Mouse (Mus musculus) CD4-positive, CD25-positive, alpha-beta regulatory T cell, adult 4 months (primary cell): ENCODE results near the gene Trib2. TPM values are rescaled to one million over a fixed set of nuclear protein-coding genes. Genes with fewer than 3 reads are reported as not detected.

Source experiments
- ATAC-seq: one replicate; pipeline ENCODE4 v1.8.0; 2017
- polyA plus RNA-seq, 2 experiments: library from polyadenylated mRNA; unstranded; fragments of 100-300 nt; shearing (Covaris generic); gene quantifications; one replicate each; pipeline ENCODE4 v1.2.1; 2017

The Trib2 gene
- 10 to 100 TPM; 76.7 to 80.4 TPM for polyA plus RNA-seq

GRCm38 (mm10) chr12:15816740-15817178 lies at the start of gene Trib2:
Trib2 (minus strand) TSS chr12:15816922.
- ATAC-seq: peak; percentile 59

GRCm38 (mm10) chr12:15858005-15858404 lies 41.3 kb upstream of the Trib2 start:
- ATAC-seq: no peak

- no peak for ATAC-seq
Observed at GRCm38 (mm10) chr12:15855891-15856290, 39.2 kb upstream of the Trib2 start.

GRCm38 (mm10) chr12:15852781-15853180 lies 36.1 kb upstream of the Trib2 start:
- ATAC-seq: no peak

- no peak for ATAC-seq
Observed at GRCm38 (mm10) chr12:15852031-15852430, 35.3 kb upstream of the Trib2 start.

GRCm38 (mm10) chr12:15850441-15850895 lies 33.7 kb upstream of the Trib2 start:
- no peak for ATAC-seq

GRCm38 (mm10) chr12:15849861-15850294 lies 33.2 kb upstream of the Trib2 start:
- ATAC-seq: no peak

- ATAC-seq: no peak
Observed at GRCm38 (mm10) chr12:15848391-15848790, 31.7 kb upstream of the Trib2 start.

- ATAC-seq: no peak
Observed at GRCm38 (mm10) chr12:15844701-15845100, 28.0 kb upstream of the Trib2 start.

- no peak for ATAC-seq
Observed at GRCm38 (mm10) chr12:15840864-15841557, 24.3 kb upstream of the Trib2 start.

- ATAC-seq: no peak
Observed at GRCm38 (mm10) chr12:15838201-15838600, 21.5 kb upstream of the Trib2 start.

GRCm38 (mm10) chr12:15837566-15837965 lies 20.8 kb upstream of the Trib2 start:
- ATAC-seq: no peak

- ATAC-seq: peak; percentile 27
Observed at GRCm38 (mm10) chr12:15832674-15833052, 15.9 kb upstream of the Trib2 start.

- ATAC-seq: peak; percentile 75
Observed at GRCm38 (mm10) chr12:15831941-15832673, 15.4 kb upstream of the Trib2 start.

GRCm38 (mm10) chr12:15830750-15831149 lies 14.0 kb upstream of the Trib2 start:
- ATAC-seq: no peak

- no peak for ATAC-seq
Observed at GRCm38 (mm10) chr12:15828815-15829398, 12.2 kb upstream of the Trib2 start.

GRCm38 (mm10) chr12:15821019-15821418 lies 4.3 kb upstream of the Trib2 start:
- ATAC-seq: no peak

- ATAC-seq: no peak
Observed at GRCm38 (mm10) chr12:15817365-15817764, 643 bp upstream of the Trib2 start.

- peak; percentile 1 for ATAC-seq
Observed at GRCm38 (mm10) chr12:15816254-15816605, 492 bp downstream of the Trib2 start.

- peak; percentile 34 for ATAC-seq
Observed at GRCm38 (mm10) chr12:15815576-15816253, 1.0 kb downstream of the Trib2 start.

GRCm38 (mm10) chr12:15815170-15815575 lies 1.5 kb downstream of the Trib2 start:
- ATAC-seq: no peak

- peak; percentile 2 for ATAC-seq
Observed at GRCm38 (mm10) chr12:15814249-15815081, 2.3 kb downstream of the Trib2 start.
